Mouse (Mus musculus) gastrocnemius, postnatal 4 days (tissue): ENCODE measurements around the gene Carnmt1. TPM values are rescaled to one million over a fixed set of nuclear protein-coding genes. Genes with fewer than 3 reads are reported as not detected.

ENCODE experiments used
- DNase-seq, 2 experiments: peaks; one replicate each; pipeline ENCODE4 v3.0.0; 2021 to 2022; ENCODE audit warnings: low spot score in 2 of 2, mixed read lengths in 2 of 2
- total RNA-seq, 2 experiments: library from RNA; stranded (reverse); gene quantifications; 2 replicates each; pipeline ENCODE4 v1.2.3; 2021

Gene Carnmt1
- total RNA-seq, 2 experiments from 2014 or later: 27.7 to 28.0 TPM

GRCm38 (mm10) chr19:18712153-18712865 lies 41.7 kb downstream of the Carnmt1 start:
- DNase-seq: no peak

DNA sequence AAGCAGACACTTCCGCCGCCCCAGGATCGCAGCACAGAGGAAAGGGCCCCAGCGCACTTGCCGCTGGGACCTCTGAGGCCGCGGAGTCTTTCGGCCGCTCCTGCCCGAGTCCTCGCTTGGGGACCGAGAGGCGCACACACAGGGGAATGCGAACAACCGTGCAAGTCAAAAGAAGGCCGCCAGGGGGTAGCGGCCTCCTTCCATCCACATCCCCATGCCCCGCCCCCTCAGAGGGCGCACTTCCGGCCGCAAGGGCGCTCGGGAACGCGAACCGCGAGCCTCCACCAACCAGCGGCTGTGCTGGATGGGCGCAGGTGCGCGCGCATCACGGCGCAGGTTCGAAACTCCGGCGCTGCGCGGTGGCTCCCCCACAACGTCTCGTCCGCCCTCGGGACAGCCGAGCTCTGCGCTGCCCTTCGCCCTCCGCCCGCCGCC lies 42.3 kb downstream of the Carnmt1 start, which contains the start of gene D030056L22Rik:
TSS of gene D030056L22Rik (plus strand) at position 328 of the 435 bp plus-strand sequence.
- DNase-seq: peak; percentile 95 to 99

GRCm38 (mm10) chr19:18713357-18713756 lies 42.8 kb downstream of the Carnmt1 start:
- peak; percentile 17 to 54 for DNase-seq

- DNase-seq: peak; percentile 24 to 61
These were observed 45.8 kb downstream of the Carnmt1 start for GRCm38 (mm10) chr19:18716374-18716773.

DNA sequence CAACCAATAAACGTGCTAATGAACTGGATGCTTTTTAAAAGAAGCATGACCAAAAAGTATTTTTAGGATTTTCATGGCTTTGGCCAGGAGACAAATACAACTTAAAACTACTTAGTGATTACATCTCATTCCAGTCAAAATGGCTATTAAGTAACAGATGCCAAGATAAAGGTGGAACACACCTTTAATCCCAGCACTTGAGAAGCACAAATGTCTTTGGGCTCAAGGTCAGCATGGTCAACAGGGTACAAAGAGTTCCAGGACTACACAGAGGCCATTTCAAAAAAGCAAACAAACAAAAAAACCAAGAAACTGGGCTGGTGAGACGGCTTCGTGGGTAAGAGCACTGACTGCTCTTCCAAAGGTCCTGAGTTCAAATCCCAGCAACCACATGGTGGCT lies 49.8 kb downstream of the Carnmt1 start:
- no peak for DNase-seq

DNA sequence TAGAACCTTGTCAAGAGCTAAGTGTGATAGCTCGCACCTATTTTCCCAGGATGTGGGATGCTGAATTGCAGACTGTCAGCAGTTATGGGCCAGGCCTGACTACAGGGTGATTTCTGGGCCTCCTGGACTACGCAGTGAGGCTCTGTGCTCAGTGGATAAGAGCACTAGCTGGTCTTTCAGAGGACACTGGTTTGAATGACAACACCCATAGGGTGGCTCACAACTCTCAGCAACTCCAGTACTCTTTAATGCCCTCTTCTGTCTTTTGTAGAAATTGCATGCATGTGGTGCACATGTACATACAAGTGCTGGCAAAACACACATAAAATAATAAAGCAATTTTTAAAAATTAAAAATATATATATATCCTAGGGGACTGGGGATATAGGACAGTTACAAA lies 54.6 kb downstream of the Carnmt1 start:
- no peak for DNase-seq

- DNase-seq: no peak
These were observed 59.7 kb downstream of the Carnmt1 start for GRCm38 (mm10) chr19:18730255-18730654.

GRCm38 (mm10) chr19:18731077-18731476 lies 60.5 kb downstream of the Carnmt1 start:
- no peak for DNase-seq

GRCm38 (mm10) chr19:18735901-18736300 lies 65.3 kb downstream of the Carnmt1 start:
- DNase-seq: no peak

DNA sequence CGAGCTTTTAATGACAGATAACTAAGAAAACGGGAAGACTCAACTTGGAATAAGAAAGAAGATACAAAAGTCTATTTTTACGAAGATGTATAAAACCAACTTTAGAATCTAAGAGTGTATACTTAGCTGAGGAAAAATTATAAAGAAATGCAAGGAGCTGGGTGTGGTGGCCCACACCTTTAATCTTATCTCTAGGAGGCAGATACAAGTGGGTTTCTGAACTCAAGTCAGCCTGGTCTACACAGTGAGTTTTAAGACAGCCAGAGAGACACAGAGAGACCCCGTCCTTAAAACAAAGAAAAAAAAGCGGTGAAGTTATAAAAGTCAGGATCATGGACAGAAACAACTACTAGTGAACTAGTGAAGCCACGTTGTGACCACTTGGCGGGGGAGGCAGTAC lies 68.6 kb downstream of the Carnmt1 start:
- DNase-seq: no peak

- DNase-seq: no peak
These were observed 73.4 kb downstream of the Carnmt1 start for GRCm38 (mm10) chr19:18743946-18744345.

DNA sequence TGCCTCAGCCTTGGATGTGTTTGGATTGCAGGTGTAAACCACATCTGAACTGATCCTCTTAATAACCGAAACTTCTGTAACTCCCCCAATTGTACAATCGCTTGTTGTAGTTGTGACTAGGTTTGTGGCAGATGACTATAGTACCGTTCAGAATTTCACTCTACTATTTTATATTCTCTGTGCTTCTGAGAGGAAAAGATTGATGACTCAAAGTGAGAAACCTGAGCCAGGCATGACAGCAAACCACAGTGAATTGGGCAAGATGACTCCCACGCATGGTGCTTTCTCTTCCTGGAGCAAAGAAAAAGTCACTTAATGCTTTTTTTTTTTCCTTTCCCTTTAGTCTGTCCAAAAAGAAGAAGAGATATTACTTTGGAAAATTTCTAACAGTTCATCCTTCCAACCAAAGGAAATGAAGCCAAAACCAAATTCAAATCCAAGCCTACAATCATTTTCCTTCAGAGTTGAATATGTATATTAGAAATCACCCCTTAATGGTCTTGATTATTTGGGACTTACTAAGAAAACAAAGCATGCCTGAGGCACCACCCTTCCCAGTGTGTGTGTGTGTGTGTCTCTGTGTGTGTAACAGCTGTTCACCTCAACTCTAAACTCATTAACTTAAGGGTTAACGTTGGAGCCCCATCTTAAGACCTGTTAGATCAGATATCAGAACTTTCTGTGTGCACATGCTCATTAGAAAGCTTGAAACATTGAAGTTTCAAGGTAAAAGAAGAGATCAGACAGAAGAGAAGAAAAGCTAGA lies 76.2 kb downstream of the Carnmt1 start:
- no peak for DNase-seq

DNA sequence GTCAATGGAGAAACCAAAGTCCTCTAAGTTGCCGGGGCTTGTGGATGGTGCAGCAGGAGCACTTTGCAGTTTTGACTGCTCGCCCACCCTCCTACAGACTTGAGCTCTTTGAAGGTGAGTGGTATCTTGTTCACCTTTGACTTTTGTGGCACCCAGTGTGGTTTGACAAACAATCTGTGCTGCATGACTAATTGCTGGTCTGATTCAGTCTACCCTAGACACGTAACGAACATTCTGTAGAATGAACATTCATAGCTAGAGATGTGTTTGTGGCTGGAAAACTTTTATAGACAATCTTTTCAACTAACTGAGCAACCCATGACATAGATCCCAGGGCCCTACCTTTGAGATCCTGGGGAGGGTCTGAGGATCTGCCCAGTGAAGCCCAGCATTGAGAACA lies 76.8 kb downstream of the Carnmt1 start:
- DNase-seq: no peak

- DNase-seq: no peak
These were observed 79.2 kb downstream of the Carnmt1 start, which contains the start of gene Trpm6 for GRCm38 (mm10) chr19:18749598-18750339. Trpm6 (plus strand) TSS chr19:18749983.

Other genes with a start within 250 kb of the Carnmt1 start
- 10 to 100 TPM; 39.9 to 42.2 TPM for gene Ostf1, start 38.9 kb upstream of the Carnmt1 start, total RNA-seq
- gene Nmrk1, start 38.8 kb upstream of the Carnmt1 start, total RNA-seq: 1 to 10 TPM; 5.6 to 5.9 TPM
- 1 to 10 TPM; 4.8 TPM for gene D030056L22Rik, start 42.4 kb downstream of the Carnmt1 start, total RNA-seq
- gene Trpm6, start 79.2 kb downstream of the Carnmt1 start, total RNA-seq: under 1 TPM; 0.27 to 0.47 TPM